Mouse (Mus musculus): ENCODE results near the gene Cd2bp2. TPM values are rescaled to one million over a fixed set of nuclear protein-coding genes. Genes with fewer than 3 reads are reported as not detected.

The Cd2bp2 gene
- polyA plus RNA-seq, 1 experiment from 2014 or later, result 58.1 TPM

GRCm38 (mm10) chr7:127232622-127233367, 36.9 kb upstream of the Cd2bp2 start, which contains the start of the genes Zfp553 and Sept1:
TSS of gene Zfp553 (plus strand) at chr7:127233061.
TSS of gene Sept1 (minus strand) at chr7:127233130.
- peak; percentile 92 for ATAC-seq (ENCODE audit: low read depth)
- H3K4me2 ChIP-seq (ENCODE audit: low read depth, low read length), result peak within 1 kb of the TSS; percentile 74
- H3K4me3 ChIP-seq (ENCODE audit: low read depth, low read length), result peak within 1 kb of the TSS; percentile 99
- H3K27ac ChIP-seq (ENCODE audit: low read depth, low read length), result peak within 1 kb of the TSS; percentile 98
- no peaks in the 10 kb centered on the region for H3K9me3 ChIP-seq (ENCODE audit: control insufficient read depth, low read length)
- H3K36me3 ChIP-seq (ENCODE audit: control insufficient read depth, insufficient read depth, low read length), result peaks cover 17% of the 10 kb centered on the region
- H3K27me3 ChIP-seq (ENCODE audit: control insufficient read depth, insufficient read depth, low read length), result 0 out of 2 replicates have a peak, but pooled peaks cover 2% of the 10 kb centered on the region
- H3K9ac ChIP-seq (replicated peaks; ENCODE audit: low read depth, low read length), result peak within 1 kb of the TSS; percentile 96
- 1% methylated on average over 63 of the region's 64 CpGs for WGBS
- H3K4me1 ChIP-seq (ENCODE audit: control insufficient read depth, insufficient read depth, low read length), result peaks cover 22% of the 10 kb centered on the region

GRCm38 (mm10) chr7:127231826-127232621, 36.2 kb upstream of the Cd2bp2 start:
- ATAC-seq (ENCODE audit: low read depth), result no peak
- peaks cover 11% of the 10 kb centered on the region for H3K36me3 ChIP-seq (ENCODE audit: control insufficient read depth, insufficient read depth, low read length)
- WGBS, result 8% methylated on average over 20 of the region's 20 CpGs

GRCm38 (mm10) chr7:127231376-127231775, 35.5 kb upstream of the Cd2bp2 start:
- Histone ChIP-seq H3K4me2 (ENCODE audit: low read depth, low read length) (peak overlapping the region; percentile 74), H3K36me3 (ENCODE audit: control insufficient read depth, insufficient read depth, low read length) (peaks cover 5% of the 10 kb centered on the region), H3K27me3 (ENCODE audit: control insufficient read depth, insufficient read depth, low read length) (0 out of 2 replicates have a peak, but pooled peaks cover 2% of the 10 kb centered on the region), H3K9me3 (ENCODE audit: control insufficient read depth, low read length) (no peaks in the 10 kb centered on the region), H3K27ac (ENCODE audit: low read depth, low read length) (no peak overlapping the region), H3K4me3 (ENCODE audit: low read depth, low read length) (peak overlapping the region; percentile 99), H3K4me1 (ENCODE audit: control insufficient read depth, insufficient read depth, low read length) (peaks cover 22% of the 10 kb centered on the region), H3K9ac (replicated peaks; ENCODE audit: low read depth, low read length) (peak overlapping the region; percentile 21; the same call in 1 of the 2 replicates)
- 49% methylated on average over 3 of the region's 3 CpGs for WGBS
- ATAC-seq (ENCODE audit: low read depth), result no peak

More at GRCm38 (mm10) chr7:127231826-127232621, 36.2 kb upstream of the Cd2bp2 start:
- Histone ChIP-seq H3K27me3 (ENCODE audit: control insufficient read depth, insufficient read depth, low read length) (0 out of 2 replicates have a peak, but pooled peaks cover 2% of the 10 kb centered on the region), H3K27ac (ENCODE audit: low read depth, low read length) (peak overlapping the region; percentile 98), H3K4me3 (ENCODE audit: low read depth, low read length) (peak overlapping the region; percentile 99), H3K9me3 (ENCODE audit: control insufficient read depth, low read length) (no peaks in the 10 kb centered on the region), H3K4me2 (ENCODE audit: low read depth, low read length) (peak overlapping the region; percentile 74), H3K9ac (replicated peaks; ENCODE audit: low read depth, low read length) (peak overlapping the region; percentile 96), H3K4me1 (ENCODE audit: control insufficient read depth, insufficient read depth, low read length) (peaks cover 22% of the 10 kb centered on the region)

GRCm38 (mm10) chr7:127228615-127229303, 32.9 kb upstream of the Cd2bp2 start:
- no peak for ATAC-seq (ENCODE audit: low read depth)
- 65% methylated on average over 4 of the region's 4 CpGs for WGBS
- Histone ChIP-seq H3K9me3 (ENCODE audit: control insufficient read depth, low read length) (no peaks in the 10 kb centered on the region), H3K4me2 (ENCODE audit: low read depth, low read length) (no peak overlapping the region), H3K4me3 (ENCODE audit: low read depth, low read length) (no peak overlapping the region), H3K36me3 (ENCODE audit: control insufficient read depth, insufficient read depth, low read length) (no peaks in the 10 kb centered on the region), H3K27me3 (ENCODE audit: control insufficient read depth, insufficient read depth, low read length) (0 out of 2 replicates have a peak, but pooled peaks cover 2% of the 10 kb centered on the region), H3K27ac (ENCODE audit: low read depth, low read length) (no peak overlapping the region), H3K4me1 (ENCODE audit: control insufficient read depth, insufficient read depth, low read length) (peaks cover 14% of the 10 kb centered on the region), H3K9ac (replicated peaks; ENCODE audit: low read depth, low read length) (no peak overlapping the region)

- H3K27ac ChIP-seq (ENCODE audit: low read depth, low read length), result no peak overlapping the region
- no peaks in the 10 kb centered on the region for H3K4me1 ChIP-seq (ENCODE audit: control insufficient read depth, insufficient read depth, low read length)
- H3K36me3 ChIP-seq (ENCODE audit: control insufficient read depth, insufficient read depth, low read length), result no peaks in the 10 kb centered on the region
- H3K9ac ChIP-seq (replicated peaks; ENCODE audit: low read depth, low read length), result no peak overlapping the region
- H3K4me2 ChIP-seq (ENCODE audit: low read depth, low read length), result no peak overlapping the region
- 91% methylated on average over 11 of the region's 11 CpGs for WGBS
- H3K9me3 ChIP-seq (ENCODE audit: control insufficient read depth, low read length), result no peaks in the 10 kb centered on the region
- no peak for ATAC-seq (ENCODE audit: low read depth)
- H3K27me3 ChIP-seq (ENCODE audit: control insufficient read depth, insufficient read depth, low read length), result no peaks in the 10 kb centered on the region
- H3K4me3 ChIP-seq (ENCODE audit: low read depth, low read length), result no peak overlapping the region
Measured at GRCm38 (mm10) chr7:127225147-127225995, 29.5 kb upstream of the Cd2bp2 start.

- H3K4me2 ChIP-seq (ENCODE audit: low read depth, low read length), result no peak overlapping the region
- no peaks in the 10 kb centered on the region for H3K27me3 ChIP-seq (ENCODE audit: control insufficient read depth, insufficient read depth, low read length)
- no peaks in the 10 kb centered on the region for H3K36me3 ChIP-seq (ENCODE audit: control insufficient read depth, insufficient read depth, low read length)
- ATAC-seq (ENCODE audit: low read depth), result no peak
- 93% methylated on average over 6 of the region's 6 CpGs for WGBS
- H3K4me1 ChIP-seq (ENCODE audit: control insufficient read depth, insufficient read depth, low read length), result no peaks in the 10 kb centered on the region
- H3K9me3 ChIP-seq (ENCODE audit: control insufficient read depth, low read length), result no peaks in the 10 kb centered on the region
- no peak overlapping the region for H3K4me3 ChIP-seq (ENCODE audit: low read depth, low read length)
- no peak overlapping the region for H3K27ac ChIP-seq (ENCODE audit: low read depth, low read length)
- H3K9ac ChIP-seq (replicated peaks; ENCODE audit: low read depth, low read length), result no peak overlapping the region
Measured at GRCm38 (mm10) chr7:127224616-127225015, 28.8 kb upstream of the Cd2bp2 start.

GRCm38 (mm10) chr7:127223515-127224478, 27.9 kb upstream of the Cd2bp2 start:
- H3K4me3 ChIP-seq (ENCODE audit: low read depth, low read length), result no peak overlapping the region
- no peak for ATAC-seq (ENCODE audit: low read depth)
- no peak overlapping the region for H3K9ac ChIP-seq (replicated peaks; ENCODE audit: low read depth, low read length)
- no peak overlapping the region for H3K4me2 ChIP-seq (ENCODE audit: low read depth, low read length)
- no peaks in the 10 kb centered on the region for H3K9me3 ChIP-seq (ENCODE audit: control insufficient read depth, low read length)
- 91% methylated on average over 6 of the region's 6 CpGs for WGBS
- no peaks in the 10 kb centered on the region for H3K4me1 ChIP-seq (ENCODE audit: control insufficient read depth, insufficient read depth, low read length)
- no peaks in the 10 kb centered on the region for H3K27me3 ChIP-seq (ENCODE audit: control insufficient read depth, insufficient read depth, low read length)
- no peak overlapping the region for H3K27ac ChIP-seq (ENCODE audit: low read depth, low read length)
- H3K36me3 ChIP-seq (ENCODE audit: control insufficient read depth, insufficient read depth, low read length), result no peaks in the 10 kb centered on the region
